Mouse (Mus musculus) cortical plate, adult 2 months (tissue): ENCODE measurements at regions not wholly inside any gene's neighbourhood (a gene's known extent, or its start where the extent isn't known, plus 50 kb on each side); places are given as distances from the start of the nearest gene placed in this dataset.

ENCODE experiments used
- H3K27ac ChIP-seq: fragments of 200-500 bp; 2 replicates; pipeline ENCODE4 v1.5.1; 2012; ENCODE audit warnings: low read length, control low read depth, inconsistent platforms; ENCODE audit not compliant: insufficient read depth
- H3K4me1 ChIP-seq: fragments of 200-500 bp; 2 replicates; pipeline ENCODE4 v1.6.1; 2011; ENCODE audit warnings: low read length; ENCODE audit not compliant: control insufficient read depth, insufficient read depth
- H3K4me3 ChIP-seq: fragments of 200-500 bp; 2 replicates; pipeline ENCODE4 v1.5.1; 2011; ENCODE audit warnings: mild to moderate bottlenecking, low read length, control low read depth; ENCODE audit not compliant: insufficient read depth
- CTCF ChIP-seq: fragments of 200-500 bp; IDR thresholded peaks from 2 replicates; pipeline ENCODE4 v1.5.1; 2011; ENCODE audit warnings: mild to moderate bottlenecking, control low read depth, low read length; ENCODE audit not compliant: insufficient read depth; ENCODE audit errors: extremely low read depth
- POLR2A ChIP-seq: fragments of 200-500 bp; IDR thresholded peaks from 2 replicates; pipeline ENCODE4 v1.6.1; 2011; ENCODE audit warnings: mild to moderate bottlenecking, low read length, control low read depth; ENCODE audit not compliant: insufficient read depth; ENCODE audit errors: extremely low read depth

DNA sequence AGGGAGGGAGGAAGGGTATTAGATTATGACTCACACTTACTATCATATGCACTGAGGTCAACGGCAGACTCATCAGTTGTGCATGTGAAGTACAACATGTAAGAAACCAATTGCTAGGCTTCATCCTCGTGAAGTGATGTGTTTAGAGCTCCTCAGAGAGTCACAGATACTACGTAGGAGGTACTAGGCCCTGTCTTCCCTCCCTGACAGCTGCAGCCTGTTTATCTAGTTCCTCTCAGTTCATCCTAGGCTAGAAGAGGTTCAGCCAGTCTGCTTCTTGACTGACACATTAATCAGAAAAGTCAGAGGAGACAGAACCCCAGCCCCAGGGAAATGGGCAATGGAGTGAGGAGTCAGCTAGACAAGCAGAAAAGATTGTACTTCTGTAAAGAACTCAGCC, 180.1 kb upstream of the Eya4 start:
- no peaks in the 10 kb centered on the region for H3K4me1 ChIP-seq
- H3K27ac ChIP-seq = no peak overlapping the region
- TF ChIP-seq CTCF = no peak
- TF ChIP-seq POLR2A = no peak
- no peak overlapping the region for H3K4me3 ChIP-seq

- H3K4me1 ChIP-seq = no peaks in the 10 kb centered on the region
- no peak overlapping the region for H3K27ac ChIP-seq
- TF ChIP-seq POLR2A = no peak
- no peak for TF ChIP-seq CTCF
- H3K4me3 ChIP-seq = no peak overlapping the region
These were observed 176.2 kb upstream of the Eya4 start for GRCm38 (mm10) chr10:23526796-23527195.

DNA sequence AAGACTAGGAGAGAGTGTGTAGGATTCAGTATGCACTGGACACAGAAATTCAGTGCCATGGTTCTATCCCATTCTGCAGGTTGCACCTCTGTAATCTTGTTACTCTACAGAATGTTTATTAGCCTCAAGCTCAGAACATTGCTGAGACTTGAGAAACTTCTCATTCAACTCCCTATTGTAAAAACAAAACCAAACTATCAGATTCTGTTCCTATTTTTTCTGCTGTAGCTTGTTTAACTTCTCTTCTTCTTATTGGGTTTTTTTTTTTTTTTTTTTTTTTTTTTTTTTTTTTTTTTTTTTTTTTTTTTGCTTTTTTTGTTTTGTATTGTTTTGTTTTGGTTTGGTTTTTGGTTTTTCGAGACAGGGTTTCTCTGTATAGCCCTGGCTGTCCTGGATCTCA, 172.1 kb upstream of the Eya4 start:
- TF ChIP-seq CTCF (no peak), POLR2A (no peak)
- H3K27ac ChIP-seq = no peak overlapping the region
- no peak overlapping the region for H3K4me3 ChIP-seq
- H3K4me1 ChIP-seq = no peaks in the 10 kb centered on the region

- no peaks in the 10 kb centered on the region for H3K4me1 ChIP-seq
- TF ChIP-seq POLR2A (no peak), CTCF (no peak)
- H3K4me3 ChIP-seq = no peak overlapping the region
- no peak overlapping the region for H3K27ac ChIP-seq
These were observed 143.1 kb upstream of the Eya4 start for GRCm38 (mm10) chr10:23493647-23494046.

DNA sequence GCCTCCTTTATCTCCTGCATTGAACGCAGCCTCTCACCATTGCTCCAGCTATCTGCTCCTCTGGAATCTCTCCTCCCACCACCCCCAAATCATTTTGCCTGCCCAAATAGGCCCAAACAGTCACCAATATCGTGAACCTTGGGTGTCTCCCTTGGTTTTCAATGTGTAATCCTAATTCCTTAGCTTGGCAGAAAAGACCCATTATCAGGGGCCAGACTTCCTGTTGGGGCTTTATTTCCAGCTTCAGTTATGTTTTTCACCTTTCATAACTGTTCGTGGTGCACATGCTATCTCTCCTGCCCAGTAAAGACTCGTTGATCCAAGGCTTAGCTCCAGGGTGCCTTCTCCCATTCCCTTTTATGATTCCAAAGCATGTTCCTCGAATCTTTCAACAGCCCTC, 142.4 kb upstream of the Eya4 start:
- no peak overlapping the region for H3K27ac ChIP-seq
- no peak for TF ChIP-seq CTCF
- no peak for TF ChIP-seq POLR2A

GRCm38 (mm10) chr10:23488996-23489395, 138.4 kb upstream of the Eya4 start:
- no peak for TF ChIP-seq POLR2A
- Histone ChIP-seq H3K27ac (no peak overlapping the region), H3K4me3 (no peak overlapping the region), H3K4me1 (no peaks in the 10 kb centered on the region)

More for the DNA sequence above, 142.4 kb upstream of the Eya4 start:
- no peak overlapping the region for H3K4me3 ChIP-seq
- no peaks in the 10 kb centered on the region for H3K4me1 ChIP-seq

DNA sequence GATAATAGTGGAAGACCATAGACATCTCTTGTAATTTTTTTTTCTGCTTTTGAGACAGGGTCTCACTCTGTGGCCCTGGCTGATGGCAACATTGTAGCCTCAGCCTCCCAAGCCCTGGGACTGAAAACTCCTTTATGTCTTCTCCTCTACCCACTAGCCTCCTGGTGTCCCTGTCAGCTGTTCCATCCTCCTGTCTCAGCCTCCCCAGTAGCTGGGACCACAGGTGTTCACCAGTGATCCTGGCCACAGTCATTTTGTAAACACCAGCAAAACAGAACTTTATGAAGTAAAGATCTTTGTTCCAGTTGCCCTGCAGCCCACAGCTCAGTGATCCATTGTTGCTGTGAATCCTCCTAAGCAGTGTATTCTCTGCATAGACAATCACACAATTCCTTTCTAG, 129.9 kb upstream of the Eya4 start:
- Histone ChIP-seq H3K4me1 (no peaks in the 10 kb centered on the region), H3K27ac (no peak overlapping the region)
- no peak for TF ChIP-seq CTCF
- TF ChIP-seq POLR2A = no peak

DNA sequence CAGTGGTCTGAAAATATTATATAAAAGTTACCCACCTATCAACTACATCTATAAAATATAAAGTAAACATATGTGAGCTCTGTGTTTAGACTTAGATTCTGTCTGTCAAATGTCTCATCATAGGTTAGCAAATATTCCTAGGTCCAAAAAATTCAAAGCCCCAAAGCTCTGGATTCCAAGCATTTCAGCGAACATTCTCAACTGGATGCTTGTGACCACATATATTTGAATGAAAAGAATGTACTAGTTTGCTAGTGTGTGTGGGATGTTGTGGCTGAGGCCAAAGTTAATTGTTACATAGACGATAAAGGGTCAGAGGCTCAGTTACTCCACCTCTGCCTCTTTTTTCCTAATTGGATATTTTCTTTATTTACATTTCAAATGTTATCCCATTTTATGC, 128.3 kb upstream of the Eya4 start:
- Histone ChIP-seq H3K4me1 (no peaks in the 10 kb centered on the region), H3K4me3 (no peak overlapping the region), H3K27ac (no peak overlapping the region)
- TF ChIP-seq CTCF (no peak), POLR2A (no peak)

More for the DNA sequence above, 129.9 kb upstream of the Eya4 start:
- no peak overlapping the region for H3K4me3 ChIP-seq

DNA sequence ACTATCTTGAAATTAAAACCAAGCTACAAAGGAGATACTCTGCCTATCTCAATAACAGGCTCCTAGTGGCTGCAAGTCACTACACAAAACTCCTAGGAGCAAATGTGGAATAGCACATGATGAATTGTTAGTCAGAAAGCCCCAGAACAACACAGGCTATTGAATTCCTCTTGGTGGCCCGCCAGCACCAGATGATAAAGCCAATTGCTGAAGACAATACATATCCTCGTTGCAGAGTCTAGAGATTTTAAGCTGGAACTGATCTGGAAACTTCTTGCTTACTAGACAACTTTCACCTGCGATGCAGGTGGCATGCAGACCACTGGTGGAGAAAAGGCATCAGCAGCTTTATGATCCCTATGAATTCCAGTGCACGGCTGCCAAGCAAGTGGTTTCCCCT, 126.5 kb upstream of the Eya4 start:
- Histone ChIP-seq H3K27ac (no peak overlapping the region), H3K4me1 (no peaks in the 10 kb centered on the region), H3K4me3 (no peak overlapping the region)
- no peak for TF ChIP-seq POLR2A
- no peak for TF ChIP-seq CTCF

DNA sequence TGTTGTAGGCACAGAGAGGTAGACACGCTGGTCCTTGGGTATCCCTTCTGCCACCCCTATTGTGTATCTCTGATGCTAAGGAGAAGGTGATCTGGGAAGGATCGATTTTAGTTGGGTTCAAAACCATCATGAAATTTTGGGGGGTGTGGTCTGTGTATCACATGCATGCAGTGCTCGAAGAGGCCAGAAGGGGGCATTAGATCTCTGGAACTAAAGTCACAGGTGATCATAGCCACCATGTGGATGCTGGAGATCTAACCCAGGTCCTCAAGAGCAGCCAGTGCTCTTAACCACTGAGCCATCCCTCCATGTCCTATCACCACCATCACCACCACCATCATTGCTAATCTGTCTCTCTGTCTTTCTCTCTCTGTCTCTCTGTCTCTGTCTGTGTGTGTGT, 100.4 kb upstream of the Eya4 start:
- Histone ChIP-seq H3K27ac (no peak overlapping the region), H3K4me3 (no peak overlapping the region), H3K4me1 (no peaks in the 10 kb centered on the region)
- TF ChIP-seq CTCF (no peak), POLR2A (no peak)

DNA sequence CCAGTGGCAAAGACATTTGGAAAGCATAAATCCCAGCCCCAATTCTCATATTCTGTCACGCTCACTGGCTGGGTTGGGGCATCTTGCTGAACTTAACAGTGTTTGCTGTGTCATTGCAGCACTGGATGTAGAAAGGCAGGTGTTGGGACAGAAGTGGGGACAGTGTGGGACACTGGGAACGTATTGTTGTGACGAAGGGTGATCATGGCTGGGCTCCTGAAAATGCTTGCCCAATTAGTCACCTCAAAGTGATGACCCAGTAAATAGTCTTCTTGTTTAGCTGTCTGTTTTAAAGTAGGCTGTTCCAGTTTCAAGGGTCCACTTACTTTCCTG, 100.0 kb upstream of the Eya4 start:
- Histone ChIP-seq H3K4me1 (no peaks in the 10 kb centered on the region), H3K27ac (no peak overlapping the region), H3K4me3 (no peak overlapping the region)
- TF ChIP-seq CTCF = no peak
- no peak for TF ChIP-seq POLR2A
